Mouse (Mus musculus): ENCODE data around the gene Myo1a. TPM values are rescaled to one million over a fixed set of nuclear protein-coding genes. Genes with fewer than 3 reads are reported as not detected.
"Not testable (repeated sequence)": the region's sequence is repeated elsewhere in the genome, so short reads cannot be mapped to it uniquely, and the experiment has no call there.

Gene Myo1a
- polyA plus RNA-seq, 1 experiment, result 2.0 TPM

DNA sequence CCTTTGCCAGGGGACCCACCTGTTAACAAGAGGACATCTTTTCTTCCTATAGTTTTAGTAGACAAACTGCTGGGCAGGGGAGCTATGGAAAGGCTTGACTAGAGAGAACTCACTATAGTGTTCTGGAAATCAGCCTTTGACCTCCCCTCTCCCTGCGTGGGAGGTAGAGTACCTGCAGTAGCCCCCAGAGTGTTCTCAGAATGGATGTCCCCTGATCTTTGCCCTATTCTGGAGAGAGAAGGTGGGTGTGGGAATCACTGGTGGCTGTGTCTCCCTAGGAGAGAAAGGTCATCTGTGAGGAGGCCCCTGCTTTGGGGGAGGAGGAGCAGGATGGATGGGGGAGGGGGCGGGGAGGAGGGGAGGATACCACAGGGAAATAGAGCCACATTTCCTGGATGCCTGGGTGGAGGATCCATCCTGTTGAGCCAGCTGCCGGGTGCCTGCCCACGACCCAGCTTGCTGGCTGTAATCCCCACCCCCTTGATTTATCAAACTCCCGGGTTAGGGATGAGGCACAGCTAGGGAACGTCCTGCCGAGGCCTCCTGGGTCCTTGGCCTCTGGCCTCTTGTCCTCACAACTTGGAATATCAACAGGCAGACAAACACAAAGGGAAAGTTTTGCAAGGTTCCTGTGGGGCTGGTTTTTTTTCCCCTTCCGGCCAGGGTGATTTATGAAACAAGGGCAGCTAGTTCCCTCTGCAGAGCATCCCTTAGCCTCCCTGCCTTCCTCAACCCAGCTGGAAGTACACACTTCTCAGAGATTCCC is 44.1 kb downstream of the Myo1a start:
- TF ChIP-seq POLR2A (IDR thresholded peaks at IDR 0.05; ENCODE audit: borderline replicate concordance, extremely low read depth, insufficient read depth, insufficient read length, poor library complexity, severe bottlenecking) (no peak), CTCF (IDR thresholded peaks at IDR 0.05; ENCODE audit: borderline replicate concordance, extremely low read depth, insufficient read depth, insufficient read length) (no peak)
- no peak for DNase-seq (ENCODE audit: low read depth)

DNA sequence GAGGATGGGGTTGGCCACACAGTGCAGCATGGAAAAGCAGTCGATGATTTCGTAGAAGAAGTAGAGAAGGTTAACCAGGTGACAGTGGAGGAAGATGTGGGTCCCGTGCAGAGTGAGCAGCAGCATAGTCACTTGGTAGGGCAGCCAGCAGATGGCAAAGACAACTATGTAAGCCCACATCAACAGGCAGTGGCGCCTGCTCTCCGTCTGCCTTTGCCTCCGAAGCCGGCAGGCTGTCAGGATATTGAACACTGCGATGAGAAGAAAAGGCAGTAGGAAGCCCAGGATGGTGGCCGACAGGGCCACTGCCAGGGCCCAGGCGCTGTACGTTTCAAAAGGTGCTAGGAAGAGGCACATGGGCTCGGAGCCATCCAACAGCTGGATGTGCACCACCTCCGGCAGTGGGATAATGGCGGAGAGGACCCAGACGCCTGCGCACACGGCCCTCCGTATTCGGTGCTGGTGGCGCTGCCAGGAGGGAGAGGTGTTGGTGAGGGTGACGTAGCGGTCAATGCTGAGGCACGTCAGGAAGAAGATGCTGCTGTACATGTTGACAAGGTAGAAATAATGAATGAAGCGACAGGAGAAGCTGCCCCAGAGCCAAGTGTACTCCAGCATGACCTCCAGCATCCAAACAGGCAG is 45.3 kb downstream of the Myo1a start:
- TF ChIP-seq POLR2A (IDR thresholded peaks at IDR 0.05; ENCODE audit: borderline replicate concordance, extremely low read depth, insufficient read depth, insufficient read length, poor library complexity, severe bottlenecking) (no peak), CTCF (IDR thresholded peaks at IDR 0.05; ENCODE audit: borderline replicate concordance, extremely low read depth, insufficient read depth, insufficient read length) (no peak)
- DNase-seq (ENCODE audit: low read depth), result no peak

DNA sequence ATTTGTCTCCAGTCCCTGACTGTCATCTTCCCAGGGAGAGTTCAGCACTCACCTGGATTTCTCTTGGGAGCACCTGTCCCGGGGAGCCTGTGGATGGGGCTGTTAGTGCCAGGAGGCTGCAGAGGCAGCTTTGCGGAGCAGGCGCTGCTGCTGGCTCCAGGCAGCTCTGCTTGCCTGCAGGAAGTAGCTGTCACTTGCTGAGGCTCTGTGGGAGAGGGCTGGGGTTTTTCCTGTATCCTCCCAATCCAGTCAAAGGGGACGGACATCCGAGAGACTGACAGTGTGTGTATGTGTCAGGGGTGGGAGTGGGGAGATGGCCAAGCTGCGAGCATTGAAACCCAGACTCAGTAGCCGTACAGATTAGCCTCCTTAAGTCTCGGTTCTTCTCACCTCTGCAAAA is 46.6 kb downstream of the Myo1a start, which contains the start of gene Gpr182:
Gene Gpr182, minus strand, starts transcription at position 185 of the 400 bp plus-strand sequence.
- no peak for DNase-seq (ENCODE audit: low read depth)
- TF ChIP-seq CTCF (IDR thresholded peaks at IDR 0.05; ENCODE audit: borderline replicate concordance, extremely low read depth, insufficient read depth, insufficient read length), result no peak

DNA sequence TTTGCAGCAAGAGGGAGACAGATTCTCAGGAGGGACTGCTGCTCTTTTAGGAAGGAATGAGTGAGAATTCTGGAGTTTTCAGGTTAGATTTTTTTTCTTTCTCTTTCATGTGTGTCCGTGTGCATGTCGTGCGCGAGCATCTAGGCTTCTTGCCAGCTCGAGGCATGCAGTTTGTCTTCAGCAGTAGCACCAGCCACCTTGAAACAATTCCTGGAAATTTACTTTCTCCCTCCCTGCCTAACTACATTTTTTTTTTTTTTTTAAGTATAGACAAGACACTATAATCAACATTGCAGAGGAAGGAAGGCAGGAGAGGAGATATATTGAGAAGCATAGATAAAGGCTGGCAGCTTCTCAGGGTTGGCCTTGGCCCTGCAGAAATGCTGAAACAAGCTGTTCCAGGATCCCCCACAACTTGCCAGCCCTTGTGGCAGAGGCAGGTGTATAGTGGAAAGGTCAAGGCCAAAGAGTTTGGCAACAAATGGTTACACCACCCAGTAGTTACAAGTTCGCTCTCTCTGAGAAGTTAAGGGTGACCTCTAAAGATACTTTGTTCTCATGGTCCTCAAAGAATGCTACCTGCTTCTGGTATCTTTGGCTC is 49.7 kb downstream of the Myo1a start:
- TF ChIP-seq POLR2A (IDR thresholded peaks at IDR 0.05; ENCODE audit: borderline replicate concordance, extremely low read depth, insufficient read depth, insufficient read length, poor library complexity, severe bottlenecking), result no peak
- TF ChIP-seq CTCF (IDR thresholded peaks at IDR 0.05; ENCODE audit: borderline replicate concordance, extremely low read depth, insufficient read depth, insufficient read length), result no peak
- no peak for DNase-seq (ENCODE audit: low read depth)

DNA sequence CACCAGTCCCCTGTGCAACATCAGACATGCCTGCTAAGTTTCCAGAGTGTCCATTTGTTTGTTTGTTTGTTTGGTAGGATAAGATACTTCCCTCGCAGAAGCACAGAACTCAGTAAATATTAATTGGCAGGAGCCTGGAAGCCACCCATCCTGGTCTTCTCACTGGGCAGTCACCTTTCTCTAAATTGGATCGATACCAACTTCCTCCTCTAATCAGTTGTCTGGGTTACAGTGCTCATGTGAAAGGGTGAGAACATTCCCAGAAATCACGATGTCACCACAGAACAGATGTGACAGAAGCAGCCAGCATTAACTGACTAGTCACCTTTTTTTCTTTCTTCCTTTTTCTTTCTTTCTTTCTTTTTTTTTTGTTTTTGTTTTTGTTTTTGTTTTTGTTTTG is 50.3 kb downstream of the Myo1a start:
- DNase-seq (ENCODE audit: low read depth), result no peak

DNA sequence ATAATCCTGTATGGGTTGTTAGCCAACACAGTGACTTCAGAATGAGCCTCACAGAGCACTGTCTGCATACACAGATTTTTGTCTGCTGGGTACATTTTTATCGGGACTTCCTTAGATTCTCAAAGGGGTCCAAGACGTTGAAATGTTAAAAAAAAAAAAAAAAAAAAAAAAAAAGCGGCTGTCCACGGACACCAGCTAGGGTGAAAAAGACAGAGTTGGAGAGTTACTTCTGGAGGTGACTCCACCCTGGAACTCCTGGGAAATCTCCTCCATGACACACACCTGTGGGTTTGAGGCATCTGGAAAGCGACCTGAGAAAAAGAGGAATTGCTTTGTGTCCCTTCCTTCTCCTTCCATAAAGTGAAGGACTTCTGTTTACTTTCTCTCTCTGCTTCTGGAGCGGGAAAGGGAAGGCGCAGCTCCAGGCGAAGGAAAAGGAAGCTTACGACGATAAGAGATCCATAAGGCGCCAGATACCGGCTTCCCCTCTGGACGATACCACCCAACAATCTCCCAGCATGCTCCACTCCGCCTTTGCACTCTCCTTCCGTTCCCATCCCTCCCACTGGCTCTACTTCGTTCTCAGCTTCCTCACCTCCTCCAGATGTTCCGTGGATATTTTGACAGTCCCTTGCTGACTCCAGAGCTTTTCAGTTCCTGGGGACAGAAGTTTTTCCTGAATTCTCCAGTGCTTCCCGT is 50.9 kb downstream of the Myo1a start:
- DNase-seq (ENCODE audit: low read depth), result no peak
- no peak for TF ChIP-seq CTCF (IDR thresholded peaks at IDR 0.05; ENCODE audit: borderline replicate concordance, extremely low read depth, insufficient read depth, insufficient read length)
- TF ChIP-seq POLR2A (IDR thresholded peaks at IDR 0.05; ENCODE audit: borderline replicate concordance, extremely low read depth, insufficient read depth, insufficient read length, poor library complexity, severe bottlenecking), result no peak

More for the DNA sequence above, 50.3 kb downstream of the Myo1a start:
- no peak for TF ChIP-seq CTCF (IDR thresholded peaks at IDR 0.05; ENCODE audit: borderline replicate concordance, extremely low read depth, insufficient read depth, insufficient read length)
- no peak for TF ChIP-seq POLR2A (IDR thresholded peaks at IDR 0.05; ENCODE audit: borderline replicate concordance, extremely low read depth, insufficient read depth, insufficient read length, poor library complexity, severe bottlenecking)

DNA sequence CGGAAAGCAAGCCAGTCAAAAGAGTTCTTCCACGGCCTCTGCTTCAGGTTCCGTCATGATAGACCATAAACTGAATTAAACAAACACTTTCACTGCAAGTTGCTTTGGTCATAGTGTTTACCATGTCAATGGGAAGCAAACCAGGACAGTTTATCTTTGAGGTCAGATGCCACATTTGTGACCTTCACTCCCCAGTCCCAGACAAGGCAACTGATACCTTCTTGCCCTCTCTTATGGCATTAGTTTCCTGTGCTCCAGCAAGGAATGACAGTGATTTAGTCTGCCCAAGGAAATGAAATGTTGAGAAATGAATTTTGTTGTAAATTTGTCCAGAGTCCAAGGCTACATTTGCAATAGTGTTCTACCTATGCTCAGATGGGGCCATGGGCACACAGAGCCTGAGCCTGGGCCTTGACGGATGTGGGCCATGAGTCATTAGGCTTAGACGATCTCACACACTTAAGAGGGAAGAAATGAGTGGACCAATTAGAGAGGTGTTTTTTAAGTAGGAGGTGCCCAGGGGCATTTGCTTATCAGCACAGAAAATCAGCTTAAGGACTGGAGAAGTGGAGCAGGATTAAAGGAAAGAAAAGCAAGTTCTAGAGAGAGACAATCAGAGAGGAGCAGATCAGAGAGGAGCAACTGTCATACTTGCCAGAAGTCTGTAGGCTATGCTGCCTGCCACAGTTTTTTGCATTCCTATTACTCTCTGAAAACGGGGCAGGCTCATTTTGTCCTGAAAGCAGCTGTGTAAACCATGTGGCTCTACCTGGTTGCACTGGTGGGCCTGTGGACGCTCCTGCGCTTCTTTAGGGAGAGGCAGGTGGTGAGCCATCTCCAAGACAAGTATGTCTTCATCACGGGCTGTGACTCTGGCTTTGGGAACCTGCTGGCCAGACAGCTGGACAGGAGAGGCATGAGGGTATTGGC is 54.5 kb downstream of the Myo1a start, which contains the start of the genes Rdh1 and Rdh16f1:
Gene Rdh1, plus strand, starts transcription at position 541 of the 930 bp plus-strand sequence.
Gene Rdh16f1, plus strand, starts transcription at position 607 of the 930 bp plus-strand sequence.
- no peak for DNase-seq (ENCODE audit: low read depth)
- TF ChIP-seq POLR2A (IDR thresholded peaks at IDR 0.05; ENCODE audit: borderline replicate concordance, extremely low read depth, insufficient read depth, insufficient read length, poor library complexity, severe bottlenecking) (no peak), CTCF (IDR thresholded peaks at IDR 0.05; ENCODE audit: borderline replicate concordance, extremely low read depth, insufficient read depth, insufficient read length) (no peak)

DNA sequence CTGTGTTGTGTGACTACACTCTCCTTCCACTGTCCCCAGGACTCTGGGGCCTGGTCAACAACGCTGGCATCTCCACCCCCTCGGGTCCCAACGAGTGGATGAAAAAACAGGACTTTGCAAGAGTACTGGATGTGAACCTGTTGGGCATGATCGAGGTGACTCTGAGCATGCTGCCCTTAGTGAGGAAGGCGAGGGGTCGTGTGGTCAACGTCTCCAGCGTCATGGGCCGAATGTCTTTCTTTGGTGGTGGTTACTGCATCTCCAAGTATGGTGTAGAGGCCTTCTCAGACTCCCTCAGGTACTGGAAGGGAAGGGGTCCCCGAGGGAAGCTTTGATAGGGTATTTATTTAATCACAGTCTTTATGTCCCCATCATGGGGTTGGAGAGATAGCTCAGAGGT is 58.0 kb downstream of the Myo1a start:
- not testable (repeated sequence) for DNase-seq (ENCODE audit: low read depth)

DNA sequence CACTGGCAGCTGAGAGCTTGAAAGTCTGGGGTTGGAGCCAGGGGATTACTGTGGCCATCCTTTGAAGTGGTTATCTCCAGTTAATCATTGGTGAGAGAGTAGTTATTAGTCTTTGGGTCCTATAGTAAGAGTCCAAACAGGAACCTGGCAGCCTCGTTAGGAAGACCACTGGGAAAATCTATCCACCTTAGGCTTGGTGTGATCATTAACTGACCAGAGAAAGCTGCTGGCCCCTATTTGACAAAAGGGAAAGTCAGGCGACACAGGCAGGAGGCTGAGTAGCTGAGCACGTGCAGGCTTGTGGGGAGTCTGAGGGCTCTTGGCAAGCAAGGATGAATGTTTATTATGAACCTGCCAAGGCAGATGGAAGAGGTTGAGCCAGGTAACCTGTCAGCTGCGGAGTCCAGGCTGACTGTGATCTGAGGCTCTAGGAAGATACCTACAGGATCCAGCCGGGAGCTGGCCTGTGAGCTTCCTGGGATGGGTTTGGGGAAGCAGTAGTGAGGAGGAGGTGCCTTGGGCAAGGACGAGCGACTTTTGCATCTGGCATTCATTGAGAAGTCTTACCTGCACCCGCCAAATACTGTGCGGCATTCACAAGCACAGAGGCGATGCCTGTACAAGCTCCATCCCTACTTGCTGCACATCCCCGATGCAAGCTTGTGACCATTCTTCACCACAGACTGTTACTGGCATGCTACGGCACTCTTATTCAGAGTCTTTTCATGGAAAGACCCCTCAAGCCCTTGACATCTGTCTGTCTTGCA is 59.1 kb downstream of the Myo1a start:
- TF ChIP-seq POLR2A (IDR thresholded peaks at IDR 0.05; ENCODE audit: borderline replicate concordance, extremely low read depth, insufficient read depth, insufficient read length, poor library complexity, severe bottlenecking) (no peak), CTCF (IDR thresholded peaks at IDR 0.05; ENCODE audit: borderline replicate concordance, extremely low read depth, insufficient read depth, insufficient read length) (no peak)
- DNase-seq (ENCODE audit: low read depth), result no peak

DNA sequence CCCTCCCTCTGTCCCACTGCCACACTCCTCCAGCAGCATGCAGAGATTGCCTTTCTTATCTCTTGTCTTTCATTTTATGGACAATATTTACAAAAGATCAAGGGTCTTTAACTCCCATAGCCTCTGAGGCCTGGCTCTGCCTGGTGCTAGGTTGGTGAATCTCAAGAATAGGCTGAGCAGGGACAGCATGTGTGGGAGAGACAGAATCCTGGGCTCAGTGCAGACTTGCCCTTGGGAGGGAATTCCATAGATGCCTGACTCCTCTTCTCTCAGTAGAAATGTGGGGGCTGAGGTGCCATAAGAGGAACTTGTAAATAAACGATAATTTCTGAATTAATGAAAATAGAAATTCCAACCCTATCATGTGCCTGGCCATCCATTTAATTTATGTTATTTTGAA is 61.6 kb downstream of the Myo1a start:
- DNase-seq (ENCODE audit: low read depth), result no peak
- TF ChIP-seq POLR2A (IDR thresholded peaks at IDR 0.05; ENCODE audit: borderline replicate concordance, extremely low read depth, insufficient read depth, insufficient read length, poor library complexity, severe bottlenecking) (no peak), CTCF (IDR thresholded peaks at IDR 0.05; ENCODE audit: borderline replicate concordance, extremely low read depth, insufficient read depth, insufficient read length) (no peak)

Other genes with a start within 250 kb of the Myo1a start
- gene Stac3, start 203.5 kb upstream of the Myo1a start, polyA plus RNA-seq (2012; rRNA removed), result 6.8 and 9.8 TPM in 2 replicates
- gene Ndufa4l2, start 190.2 kb upstream of the Myo1a start, polyA plus RNA-seq (2012; rRNA removed), result 10.8 and 13.0 TPM in 2 replicates
- 80.8 and 100 TPM in 2 replicates for gene Shmt2, start 182.7 kb upstream of the Myo1a start, polyA plus RNA-seq (2012; rRNA removed)
- gene Nxph4, start 170.6 kb upstream of the Myo1a start, polyA plus RNA-seq (2012; rRNA removed), result 19.9 and 48.8 TPM in 2 replicates
- gene Lrp1, start 84.0 kb upstream of the Myo1a start, polyA plus RNA-seq (2012; rRNA removed), result 155 and 269 TPM in 2 replicates
- 5.7 and 7.4 TPM in 2 replicates for gene Stat6, start 62.2 kb upstream of the Myo1a start, polyA plus RNA-seq (2012; rRNA removed)
- gene Nemp1, start 38.3 kb upstream of the Myo1a start, polyA plus RNA-seq (2012; rRNA removed), result 6.4 and 10.7 TPM in 2 replicates
- gene Nab2, start 36.6 kb upstream of the Myo1a start, polyA plus RNA-seq (2012; rRNA removed), result 7.4 and 8.0 TPM in 2 replicates
- gene Tac2, start 19.3 kb downstream of the Myo1a start, polyA plus RNA-seq (2012; rRNA removed), result 0.74 and 2.1 TPM in 2 replicates
- gene Zbtb39, start 34.4 kb downstream of the Myo1a start, polyA plus RNA-seq (2012; rRNA removed), result 14.9 and 18.7 TPM in 2 replicates
- 0.83 and 1.2 TPM in 2 replicates for gene Gpr182, start 46.6 kb downstream of the Myo1a start, polyA plus RNA-seq (2012; rRNA removed)
- 0.06 and 0.12 TPM in 2 replicates for gene Rdh1, start 54.6 kb downstream of the Myo1a start, polyA plus RNA-seq (2012; rRNA removed)
- gene Rdh16f1, start 54.6 kb downstream of the Myo1a start, polyA plus RNA-seq (2012; rRNA removed), result 0.29 TPM in 1 of 2 replicates, not detected in the other
- gene Rdh9, start 71.2 kb downstream of the Myo1a start, polyA plus RNA-seq (2012; rRNA removed), result 0.05 and 0.34 TPM in 2 replicates
- 0.03 TPM in 1 of 2 replicates, not detected in the other for gene Rdh16, start 96.0 kb downstream of the Myo1a start, polyA plus RNA-seq (2012; rRNA removed)
- not detected in 2 replicates for gene Rdh19, start 144.8 kb downstream of the Myo1a start, polyA plus RNA-seq (2012; rRNA removed)
- not detected in 2 replicates for gene Rdh16f2, start 161.3 kb downstream of the Myo1a start, polyA plus RNA-seq (2012; rRNA removed)
- not detected in 2 replicates for gene Rdh7, start 183.6 kb downstream of the Myo1a start, polyA plus RNA-seq (2012; rRNA removed)
- gene Sdr9c7, start 193.3 kb downstream of the Myo1a start, polyA plus RNA-seq (2012; rRNA removed), result 0.06 TPM in 1 of 2 replicates, not detected in the other

All from brain, embryonic 14.5 days (tissue).